Mouse (Mus musculus) left cerebral cortex, adult 2 months (tissue): ENCODE measurements around the gene Dupd1. TPM values are rescaled to one million over a fixed set of nuclear protein-coding genes. Genes with fewer than 3 reads are reported as not detected.

Source experiments
- DNase-seq, 2 experiments: peaks; one replicate each; pipeline ENCODE4 v3.0.0; 2021 to 2022; ENCODE audit warnings: low spot score in 2 of 2, mixed read lengths in 1 of 2; ENCODE audit errors: extremely low spot score in 1 of 2
- H3K27ac ChIP-seq: fragments of 200-600 bp; 2 replicates; pipeline ENCODE4 v1.8.1; 2022
- H3K4me3 ChIP-seq: fragments of 200-600 bp; 2 replicates; pipeline ENCODE4 v1.8.1; 2022
- CTCF ChIP-seq: fragments of 200-600 bp; IDR thresholded peaks from 2 replicates; pipeline ENCODE4 v1.8.1; 2022; ENCODE audit warnings: antibody characterized with exemption, mild to moderate bottlenecking, moderate library complexity
- intact Hi-C: fragments of 180-260 bp; cut with DNase I; formaldehyde crosslinking; loops from one replicate; pipeline ENCODE4 v1.15.1; 2025
- total RNA-seq, 2 experiments: library from RNA; stranded (reverse); gene quantifications; 2 replicates each; pipeline ENCODE4 v1.2.3; 2021

Gene Dupd1
- total RNA-seq, 2 experiments from 2014 or later = not detected

DNA sequence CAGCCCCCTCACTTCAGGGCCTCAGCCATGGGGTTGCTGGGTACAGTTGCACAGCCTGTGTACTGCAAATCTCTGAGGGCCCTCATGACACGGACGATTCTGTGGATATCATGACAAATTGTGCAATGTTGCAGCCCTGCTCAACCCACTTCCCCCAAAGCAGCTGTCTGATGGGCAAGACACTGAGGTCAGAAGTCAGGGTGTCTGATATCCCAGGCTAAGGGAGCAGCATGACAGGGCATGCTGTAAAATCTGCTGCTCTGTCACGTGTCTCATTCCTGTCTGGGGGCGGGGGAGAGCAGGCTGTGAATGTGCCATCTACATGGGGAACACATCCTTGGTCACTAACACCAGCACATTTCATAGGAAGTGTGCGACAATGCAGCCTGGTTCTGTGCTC is 30.8 kb upstream of the Dupd1 start:
- no peak for TF ChIP-seq CTCF
- intact Hi-C loops = no loop called here
- H3K27ac ChIP-seq = no peak overlapping the region
- DNase-seq = no peak
- H3K4me3 ChIP-seq = no peak overlapping the region

DNA sequence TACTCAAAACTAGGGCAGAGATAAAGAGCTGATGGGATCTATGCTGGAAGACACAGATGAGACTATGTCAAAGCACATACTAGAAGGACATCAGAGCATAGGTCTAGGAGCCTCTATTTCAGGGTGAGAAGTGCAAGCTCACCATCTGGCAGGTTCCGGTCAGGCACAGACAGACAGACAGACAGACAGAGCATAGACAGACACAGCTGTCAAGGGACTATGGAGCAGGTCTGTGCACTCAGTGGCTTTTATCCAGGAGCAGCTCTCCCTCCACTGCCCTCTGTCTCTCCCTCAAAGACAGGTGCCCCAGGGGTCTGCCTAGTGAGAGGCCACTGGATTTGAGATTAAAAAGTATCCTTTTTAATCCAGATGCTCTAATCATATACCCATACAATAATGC is 29.8 kb upstream of the Dupd1 start:
- intact Hi-C loops = loop anchor here (5.0 kb wide), 3 partner anchors 132 to 692 kb away; partner anchors contain the start of genes Adk and Ap3m1
- DNase-seq = no peak
- TF ChIP-seq CTCF = no peak
- Histone ChIP-seq H3K27ac (no peak overlapping the region), H3K4me3 (no peak overlapping the region)

DNA sequence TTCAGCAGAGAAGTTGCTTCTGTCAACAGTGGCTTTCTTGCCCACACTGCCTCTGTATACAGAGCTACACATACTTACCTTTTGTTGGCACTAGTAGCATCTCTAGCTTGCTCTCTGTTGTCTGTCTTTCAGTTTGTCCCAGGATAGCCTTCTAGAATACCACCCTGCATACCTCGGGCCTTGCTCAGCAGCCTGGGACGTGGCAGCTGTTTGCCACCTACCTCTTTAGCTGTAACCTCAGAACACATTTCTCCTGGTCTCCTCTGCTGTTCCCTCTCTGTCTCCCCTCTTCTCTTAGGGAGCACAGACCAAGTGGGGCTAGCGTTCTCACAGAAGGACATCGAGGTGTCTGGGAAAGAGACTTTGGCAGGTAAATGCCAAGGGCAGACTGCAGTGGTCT is 28.1 kb upstream of the Dupd1 start:
- Histone ChIP-seq H3K27ac (no peak overlapping the region), H3K4me3 (no peak overlapping the region)
- intact Hi-C loops = loop anchor here (1.0 to 5.0 kb wide), 6 partner anchors 64 to 690 kb away; partner anchors contain the start of genes Adk and Ap3m1
- no peak for DNase-seq
- TF ChIP-seq CTCF = no peak

DNA sequence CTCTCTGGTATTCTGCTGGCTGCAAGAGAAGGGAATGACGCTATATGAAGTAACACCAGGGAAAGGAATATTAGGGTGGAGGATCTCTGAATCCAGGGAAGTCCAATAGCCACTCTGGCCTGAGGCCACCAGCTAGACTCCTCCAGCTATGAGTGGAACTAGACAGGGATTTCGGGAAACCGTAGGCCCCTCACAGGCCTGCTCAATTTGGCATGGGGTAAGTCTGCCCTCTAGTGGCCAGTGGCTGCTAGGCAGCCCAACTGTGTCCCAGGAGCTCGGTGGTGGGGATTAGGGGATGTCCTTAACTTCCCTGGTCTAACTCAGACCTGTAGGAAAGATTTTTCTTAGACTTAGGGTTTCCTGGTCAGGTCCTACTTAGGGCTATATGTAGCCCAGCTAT is 27.4 kb upstream of the Dupd1 start:
- peak; percentile 81 to 87 for DNase-seq
- TF ChIP-seq CTCF = peak; percentile 100
- no peak overlapping the region for H3K4me3 ChIP-seq
- intact Hi-C loops = loop anchor here (1.0 to 5.0 kb wide), 6 partner anchors 63 to 689 kb away; partner anchors contain the start of genes Adk and Ap3m1
- no peak overlapping the region for H3K27ac ChIP-seq

DNA sequence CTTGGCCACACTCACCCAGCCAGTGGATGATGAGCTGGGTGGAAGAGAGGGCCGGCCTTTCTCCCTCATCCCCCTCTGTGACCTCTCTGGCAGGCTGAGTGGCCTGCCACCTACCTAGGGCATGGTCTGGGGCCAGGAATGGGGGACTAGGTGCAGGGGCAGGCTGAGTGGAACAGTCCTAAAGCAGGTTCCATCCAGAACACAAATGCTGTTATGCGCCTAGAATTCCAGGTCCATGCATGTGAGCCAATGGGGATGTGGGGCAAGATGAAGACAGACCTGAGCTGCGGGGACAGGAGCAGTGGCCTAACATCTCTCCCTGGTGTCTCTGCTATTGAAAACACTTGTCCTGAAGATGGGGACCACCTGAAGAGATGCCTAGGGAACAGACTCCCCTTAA is 26.9 kb upstream of the Dupd1 start:
- no peak overlapping the region for H3K4me3 ChIP-seq
- DNase-seq = no peak
- intact Hi-C loops = loop anchor here (5.0 kb wide), 3 partner anchors 129 to 689 kb away; partner anchors contain the start of genes Adk and Ap3m1
- TF ChIP-seq CTCF = no peak
- no peak overlapping the region for H3K27ac ChIP-seq

DNA sequence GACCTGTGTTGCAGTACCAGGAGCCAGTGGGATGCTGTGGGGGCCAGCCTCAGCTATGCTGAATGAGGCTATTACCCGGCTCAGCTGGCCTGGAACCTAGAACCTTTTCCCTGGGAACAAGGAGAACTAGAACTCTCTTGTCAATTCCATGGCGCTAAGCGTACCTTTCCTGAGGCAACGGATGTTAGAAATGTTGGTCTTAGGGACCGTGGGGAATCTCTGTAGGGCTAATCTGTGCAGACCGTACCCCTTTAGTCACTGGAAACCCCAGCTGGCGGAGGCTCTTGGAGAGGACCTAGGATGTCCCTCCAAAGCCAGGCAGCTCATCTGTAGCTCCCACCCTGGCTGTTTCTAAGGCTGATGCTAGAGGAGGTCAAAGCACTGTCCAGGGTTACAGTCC is 26.0 kb upstream of the Dupd1 start:
- DNase-seq = no peak
- TF ChIP-seq CTCF = no peak
- intact Hi-C loops = loop anchor here (5.0 kb wide), 3 partner anchors 128 to 688 kb away; partner anchors contain the start of genes Adk and Ap3m1
- Histone ChIP-seq H3K27ac (no peak overlapping the region), H3K4me3 (no peak overlapping the region)

DNA sequence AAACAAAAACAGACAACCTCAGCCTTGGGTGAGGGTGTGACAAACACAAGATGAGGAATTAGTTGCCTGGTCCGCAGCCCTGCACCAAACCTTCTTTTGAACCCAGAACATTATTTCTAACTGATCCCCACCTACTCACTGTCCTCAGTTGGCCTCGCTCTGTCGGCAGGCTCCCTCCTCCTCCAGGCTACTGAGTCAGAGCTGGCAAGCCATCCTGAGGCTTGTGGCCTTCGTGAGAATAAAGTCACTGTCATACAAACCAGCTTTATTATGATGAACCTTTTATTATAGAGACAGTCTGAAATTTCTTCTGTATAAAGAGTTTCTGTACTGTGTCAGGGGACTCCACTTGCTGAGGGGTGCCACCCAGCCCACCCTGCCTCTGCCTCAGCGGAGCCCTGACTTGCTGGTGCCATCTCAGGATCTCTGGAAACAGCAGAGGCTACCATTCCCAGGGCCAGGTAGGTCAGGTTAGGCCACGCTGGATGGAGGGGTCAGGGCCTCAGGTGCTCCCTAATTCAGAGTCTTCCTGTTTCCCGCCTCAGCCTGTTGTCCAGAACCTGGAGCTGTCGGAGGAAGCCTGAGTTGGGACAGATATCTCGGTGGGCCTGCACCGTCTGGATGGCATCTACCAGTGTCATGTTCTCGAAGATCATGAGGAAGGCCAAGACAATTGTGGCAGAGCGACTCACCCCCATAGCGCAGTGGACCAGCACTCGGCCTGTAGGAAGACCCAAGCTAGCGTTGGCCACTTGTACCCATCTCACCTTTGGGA is 18.9 kb upstream of the Dupd1 start:
- intact Hi-C loops = no loop called here
- no peak for DNase-seq
- H3K4me3 ChIP-seq = no peak overlapping the region
- H3K27ac ChIP-seq = no peak overlapping the region; the same call in 1 of the 2 replicates
- no peak for TF ChIP-seq CTCF

DNA sequence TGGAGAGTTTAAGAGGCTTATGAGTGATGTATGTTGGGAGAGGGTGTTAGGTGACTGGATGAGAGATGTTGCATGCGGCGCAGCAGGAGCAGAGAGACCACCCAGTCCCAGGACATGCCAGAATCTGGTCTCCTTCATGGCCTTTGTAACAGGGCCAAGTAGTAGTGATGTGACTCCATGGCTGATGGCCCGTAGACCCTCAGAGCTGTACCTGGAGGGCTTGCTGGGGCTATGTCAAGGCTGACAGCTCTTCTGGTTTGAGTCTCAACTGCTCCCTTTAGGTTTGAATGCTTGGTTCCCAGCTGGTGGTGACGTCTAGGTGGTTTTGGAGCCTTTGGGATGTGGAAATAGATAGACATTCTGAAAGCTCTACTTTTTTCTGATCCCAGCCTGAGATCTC is 15.6 kb upstream of the Dupd1 start:
- no peak overlapping the region for H3K4me3 ChIP-seq
- DNase-seq = no peak
- TF ChIP-seq CTCF = no peak
- intact Hi-C loops = no loop called here
- peak overlapping the region; percentile 69 for H3K27ac ChIP-seq

DNA sequence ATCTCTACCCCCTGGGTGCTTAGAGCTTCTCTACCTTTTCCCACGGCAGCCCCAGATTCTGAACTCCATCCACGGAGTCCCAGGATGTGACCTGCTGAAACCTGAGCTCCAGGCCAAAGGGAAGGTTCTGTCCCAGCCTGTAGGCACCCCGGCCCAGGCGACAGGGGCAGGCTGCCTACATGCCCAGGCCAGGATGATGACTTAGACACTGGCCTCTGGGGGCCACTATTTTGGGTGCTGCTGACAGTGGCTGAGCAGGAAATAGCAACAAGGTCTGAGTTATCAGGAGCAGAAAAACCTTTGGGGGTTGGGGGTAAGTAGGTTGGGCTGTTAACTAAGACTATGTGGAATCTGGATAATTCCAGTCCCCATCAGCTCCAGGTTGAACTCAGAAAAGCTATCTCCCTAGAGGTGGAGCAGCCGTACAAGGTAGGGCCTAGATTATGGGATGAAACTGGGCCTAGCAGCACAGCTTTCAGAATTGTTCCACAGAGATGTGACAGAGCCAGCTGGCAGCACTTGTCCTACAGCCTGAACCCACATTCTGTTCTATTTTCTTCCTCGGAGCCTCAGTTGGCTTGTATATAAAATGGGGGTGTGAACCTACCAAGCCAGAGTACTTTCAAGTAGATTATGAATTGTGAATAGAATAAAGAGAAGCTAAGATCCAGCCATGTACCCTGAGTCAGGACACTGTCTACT is 14.8 kb upstream of the Dupd1 start:
- DNase-seq = no peak
- H3K4me3 ChIP-seq = no peak overlapping the region
- no peak for TF ChIP-seq CTCF
- intact Hi-C loops = no loop called here
- peak overlapping the region; percentile 74 for H3K27ac ChIP-seq

DNA sequence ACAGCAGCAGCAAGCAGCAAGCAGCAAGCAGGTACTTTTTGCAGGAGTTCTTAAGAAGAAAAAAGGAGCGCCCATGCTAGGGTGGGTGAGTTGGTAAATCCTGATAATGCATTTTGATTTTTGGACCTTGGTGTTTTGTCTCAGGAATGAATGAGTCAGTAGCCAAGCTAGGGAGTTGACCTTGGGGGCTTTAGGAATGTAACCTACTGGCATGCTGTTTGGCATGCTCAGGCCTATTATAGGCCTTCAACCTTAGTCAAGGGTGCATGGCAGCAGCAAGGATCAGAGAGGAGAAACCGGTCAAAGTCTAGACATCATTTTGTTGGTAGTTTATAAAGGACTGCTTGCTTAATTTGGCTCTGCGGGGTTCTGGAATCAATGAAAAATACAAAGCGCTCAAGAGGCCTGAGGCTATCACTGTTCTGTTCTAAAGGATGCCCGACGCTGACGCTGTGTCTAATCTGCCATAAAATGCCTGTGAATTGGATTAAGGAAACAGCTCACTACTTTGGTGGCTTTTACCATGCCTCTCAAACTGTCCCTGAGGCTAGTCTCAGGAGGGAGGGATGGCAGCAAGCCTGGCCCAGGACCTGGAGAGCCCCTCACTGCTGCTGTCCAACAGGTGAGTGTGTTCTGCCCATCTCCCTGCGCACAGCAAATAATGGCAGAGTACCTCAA is 7.8 kb upstream of the Dupd1 start:
- TF ChIP-seq CTCF = no peak
- intact Hi-C loops = no loop called here

DNA sequence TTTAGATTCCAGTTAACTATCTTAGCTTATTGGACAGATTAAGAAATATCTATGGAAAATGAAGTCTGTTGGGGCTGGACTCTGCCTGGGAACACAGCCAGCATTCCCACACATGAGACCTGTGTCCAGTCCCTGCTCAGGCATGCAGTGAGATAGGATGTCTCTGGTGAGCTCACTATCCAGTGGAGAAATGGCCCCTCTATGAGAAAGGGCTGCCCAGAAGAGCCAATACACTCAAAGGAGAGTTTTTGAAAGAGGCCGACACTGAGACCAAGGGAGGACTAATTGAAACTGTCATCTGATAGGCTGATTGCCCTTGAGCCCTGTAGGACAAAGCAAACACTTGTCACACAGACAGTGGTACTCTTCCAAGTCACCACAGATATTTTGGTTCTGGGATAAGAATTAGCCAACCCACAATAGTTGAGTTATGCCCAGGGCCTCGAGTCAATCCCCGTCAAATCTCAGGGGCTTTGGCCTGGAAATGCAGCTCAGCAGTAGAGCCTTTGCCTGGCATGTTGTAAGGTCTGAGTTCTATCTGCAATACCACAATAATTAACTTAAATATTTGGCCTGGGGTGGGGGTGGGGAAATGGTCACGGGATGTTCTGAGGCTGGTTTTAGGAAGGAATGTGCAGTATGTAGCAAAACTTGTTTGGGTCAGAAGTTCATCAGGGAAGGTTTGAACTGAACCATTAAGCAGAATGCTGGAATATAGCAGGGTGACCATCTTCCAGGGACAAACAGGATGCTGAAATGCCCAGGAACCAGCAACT is 6.2 kb upstream of the Dupd1 start:
- Histone ChIP-seq H3K4me3 (no peak overlapping the region), H3K27ac (no peak overlapping the region)
- DNase-seq = no peak
- intact Hi-C loops = no loop called here
- no peak for TF ChIP-seq CTCF

More for the DNA sequence above, 7.8 kb upstream of the Dupd1 start:
- Histone ChIP-seq H3K27ac (no peak overlapping the region), H3K4me3 (no peak overlapping the region)
- no peak for DNase-seq
